Mouse (Mus musculus) cerebellum, adult 2 months (tissue): ENCODE measurements at regions not wholly inside any gene's neighbourhood (a gene's known extent, or its start where the extent isn't known, plus 50 kb on each side); places are given as distances from the start of the nearest gene placed in this dataset.

Experiments
- DNase-seq, 2 experiments: peaks; one replicate each; pipeline ENCODE4 v3.0.0; 2021
- H3K27ac ChIP-seq: fragments of 200-500 bp; 2 replicates; pipeline ENCODE4 v1.5.1; 2012; ENCODE audit warnings: low read length, control low read depth, inconsistent platforms; ENCODE audit not compliant: insufficient read depth
- H3K27me3 ChIP-seq: fragments of 200-500 bp; 2 replicates; pipeline ENCODE4 v1.6.1; 2012; ENCODE audit warnings: inconsistent platforms, mild to moderate bottlenecking, low read length, moderate library complexity; ENCODE audit not compliant: control insufficient read depth, insufficient read depth
- H3K4me1 ChIP-seq: fragments of 200-500 bp; 2 replicates; pipeline ENCODE4 v1.6.1; 2011; ENCODE audit warnings: low read length; ENCODE audit not compliant: control insufficient read depth, insufficient read depth
- H3K4me3 ChIP-seq: fragments of 200-500 bp; replicated peaks from 2 replicates; pipeline ENCODE3; 2011; ENCODE audit warnings: mild to moderate bottlenecking, low read depth, low read length, control low read depth; ENCODE audit not compliant: insufficient read depth
- CTCF ChIP-seq: fragments of 200-500 bp; IDR thresholded peaks from 2 replicates; pipeline ENCODE4 v1.5.1; 2011; ENCODE audit warnings: low read depth, mild to moderate bottlenecking, control low read depth, low read length, moderate library complexity, borderline replicate concordance; ENCODE audit not compliant: insufficient read depth
- POLR2A ChIP-seq: fragments of 200-500 bp; IDR thresholded peaks from 2 replicates; pipeline ENCODE4 v1.6.1; 2011; ENCODE audit warnings: low read length, control low read depth, borderline replicate concordance; ENCODE audit not compliant: insufficient read depth
- WGBS: fragments of 180-500 bp; shearing (Covaris S2); methylation state at CpG from one replicate; pipeline ENCODE4 v1.1.7; 2018; 5-methylcytosine and 5-hydroxymethylcytosine counted together

DNA sequence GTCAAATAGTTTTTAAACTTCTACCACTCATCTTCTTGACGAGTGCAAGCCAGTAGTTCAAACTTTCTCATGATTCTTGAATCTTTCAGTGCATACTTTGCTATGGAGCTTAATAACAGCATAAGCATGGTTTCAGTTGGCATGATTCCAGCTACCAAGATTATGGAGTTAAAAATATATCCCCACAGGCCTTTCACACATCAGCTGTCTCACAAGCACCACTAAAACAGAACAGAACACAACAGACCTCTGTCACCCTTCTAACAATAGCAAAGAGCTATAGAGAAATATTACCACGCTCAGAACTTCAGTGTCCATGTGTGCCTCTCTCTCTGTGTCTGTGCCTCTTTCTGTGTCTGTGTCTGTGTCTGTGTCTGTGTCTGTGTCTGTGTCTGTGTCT lies 82.5 kb upstream of the Tmtc2 start:
- 54% methylated on average over 2 of the region's 2 CpGs for WGBS

DNA sequence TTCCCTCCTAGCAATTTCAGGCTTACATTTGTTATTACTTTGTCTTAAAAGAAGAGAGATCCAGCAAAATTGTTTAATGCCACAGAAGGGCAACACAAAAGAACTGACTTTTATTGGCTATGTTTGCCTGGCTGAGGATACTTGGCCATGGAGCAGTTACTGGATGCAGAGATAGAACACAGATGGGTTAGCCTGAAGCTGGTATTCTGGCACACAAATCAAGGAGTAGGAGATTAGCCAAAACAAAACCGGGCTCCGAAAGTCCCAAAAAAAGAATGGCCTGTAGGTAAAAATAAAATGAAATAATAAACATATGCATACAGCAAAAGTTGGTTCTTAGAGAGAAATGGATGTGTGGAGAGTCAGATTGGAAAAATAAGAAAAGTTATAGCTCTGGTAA lies 78.2 kb upstream of the Tmtc2 start:
- no peak overlapping the region for H3K27ac ChIP-seq
- DNase-seq, result peak; percentile 20 to 82
- no peaks in the 10 kb centered on the region for H3K27me3 ChIP-seq
- H3K4me1 ChIP-seq, result peaks cover 4% of the 10 kb centered on the region; the same call in 1 of the 2 replicates
- TF ChIP-seq CTCF (no peak), POLR2A (no peak)
- H3K4me3 ChIP-seq, result no peak overlapping the region
- 8% methylated on average over 2 of the region's 2 CpGs for WGBS

More for the DNA sequence above, 82.5 kb upstream of the Tmtc2 start:
- TF ChIP-seq CTCF, result no peak
- TF ChIP-seq POLR2A, result no peak
- Histone ChIP-seq H3K4me1 (peaks cover 6% of the 10 kb centered on the region; the same call in 1 of the 2 replicates), H3K27me3 (no peaks in the 10 kb centered on the region), H3K4me3 (no peak overlapping the region), H3K27ac (no peak overlapping the region)
- no peak for DNase-seq

DNA sequence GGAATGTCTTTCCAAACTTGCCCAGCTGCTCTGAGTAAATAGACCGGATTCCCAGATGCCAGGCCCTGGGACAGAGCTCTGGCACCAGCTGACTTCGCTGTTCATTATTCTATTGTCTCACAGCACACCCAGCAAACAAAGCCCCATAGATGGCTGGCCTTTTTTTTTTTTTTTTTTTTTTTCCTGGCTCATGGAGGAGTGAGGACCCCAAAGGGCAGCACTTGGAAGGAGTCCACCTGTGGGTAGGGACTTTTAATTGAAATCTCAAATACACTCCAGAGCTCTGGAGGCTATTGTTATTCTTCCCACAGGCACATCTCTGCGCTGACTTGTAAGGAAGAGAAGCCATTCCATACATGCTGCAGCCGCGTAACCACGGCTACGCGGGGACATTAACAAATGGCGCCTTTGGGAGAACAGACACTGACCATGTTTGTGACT lies 64.8 kb upstream of the Tmtc2 start:
- TF ChIP-seq POLR2A (no peak), CTCF (no peak)
- peak overlapping the region; percentile 39; the same call in 1 of the 2 replicates for H3K27ac ChIP-seq
- no peak overlapping the region for H3K4me3 ChIP-seq
- H3K4me1 ChIP-seq, result no peaks in the 10 kb centered on the region
- 58% methylated on average over 9 of the region's 9 CpGs for WGBS
- H3K27me3 ChIP-seq, result no peaks in the 10 kb centered on the region
- no peak for DNase-seq

DNA sequence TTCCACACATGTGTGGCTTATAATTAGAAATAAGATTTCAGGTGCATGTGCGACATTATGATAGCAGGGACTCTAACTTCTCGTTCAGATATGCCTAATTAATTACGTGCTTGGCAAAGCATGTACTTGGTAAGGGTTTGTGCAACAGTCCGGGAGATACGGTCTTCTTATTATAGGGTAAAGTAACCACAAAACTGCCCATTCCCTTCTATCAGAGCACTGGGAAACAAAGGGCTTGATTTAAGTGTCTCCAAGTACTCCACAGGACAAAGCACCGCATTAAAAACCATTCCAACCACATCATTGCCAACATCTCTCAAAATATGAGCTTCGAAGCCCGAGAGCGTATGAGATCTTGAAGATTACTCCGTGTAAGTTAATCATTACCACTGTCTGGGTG lies 64.2 kb upstream of the Tmtc2 start:
- 38% methylated on average over 10 of the region's 10 CpGs for WGBS
- TF ChIP-seq CTCF (no peak), POLR2A (no peak)
- Histone ChIP-seq H3K27ac (no peak overlapping the region), H3K4me1 (no peaks in the 10 kb centered on the region), H3K27me3 (no peaks in the 10 kb centered on the region), H3K4me3 (no peak overlapping the region)
- DNase-seq, result no peak

DNA sequence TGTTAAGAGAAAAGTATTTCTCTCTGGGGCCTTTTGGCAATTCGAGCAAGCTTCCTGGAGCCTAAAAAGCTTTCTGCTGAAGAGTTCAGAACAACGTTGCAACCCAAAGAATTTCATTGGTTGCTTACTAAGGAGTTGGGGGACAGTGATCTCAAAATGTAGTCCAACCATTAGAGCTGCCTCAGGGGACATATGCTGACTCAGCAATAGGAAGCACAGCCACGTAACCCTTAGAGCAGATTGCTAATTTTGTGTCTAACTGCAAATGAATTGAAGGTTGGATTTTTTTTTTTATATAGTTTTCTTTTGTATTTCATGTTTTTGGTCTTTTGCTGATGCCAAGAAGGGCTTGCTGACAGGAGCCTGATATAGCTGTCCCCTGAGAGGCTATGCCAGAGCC lies 52.6 kb upstream of the Tmtc2 start:
- Histone ChIP-seq H3K27ac (no peak overlapping the region), H3K4me3 (no peak overlapping the region), H3K4me1 (no peaks in the 10 kb centered on the region), H3K27me3 (no peaks in the 10 kb centered on the region)
- no peak for TF ChIP-seq POLR2A
- no peak for TF ChIP-seq CTCF
- WGBS, result 75% methylated on average over 3 of the region's 3 CpGs
- no peak for DNase-seq

DNA sequence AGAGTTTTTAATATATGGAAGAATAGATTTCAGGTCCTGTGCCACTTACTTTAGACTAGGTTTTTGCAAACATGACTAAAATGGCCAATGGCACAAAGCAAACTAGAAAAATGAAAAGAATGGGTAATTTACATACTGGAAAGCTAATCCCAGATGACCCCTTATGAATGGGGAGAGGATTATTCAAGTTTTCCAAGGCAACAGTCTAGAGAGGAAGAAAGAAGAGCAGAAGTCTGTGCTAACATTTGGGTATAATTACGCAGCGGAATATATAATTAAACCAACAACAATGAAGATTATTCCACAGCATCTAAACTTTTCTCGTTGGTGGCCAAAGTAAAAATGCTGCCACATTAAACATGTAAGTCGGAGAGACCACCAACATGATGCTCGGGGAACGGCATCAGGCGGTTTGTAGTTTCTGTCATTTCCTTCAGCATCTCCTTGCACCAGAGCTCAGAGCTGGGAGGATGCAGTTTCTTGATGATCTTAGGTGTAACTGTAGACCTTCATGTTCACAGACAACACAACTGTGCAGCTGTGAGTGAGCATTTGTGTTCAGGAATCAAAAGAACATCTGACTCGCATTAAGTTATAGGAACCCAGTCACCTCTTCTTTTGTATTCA lies 51.2 kb upstream of the Tmtc2 start:
- DNase-seq, result no peak
- Histone ChIP-seq H3K27me3 (no peaks in the 10 kb centered on the region), H3K4me3 (no peak overlapping the region), H3K27ac (no peak overlapping the region), H3K4me1 (no peaks in the 10 kb centered on the region)
- TF ChIP-seq CTCF (no peak), POLR2A (no peak)
- 84% methylated on average over 8 of the region's 8 CpGs for WGBS
